Mouse (Mus musculus) lung, postnatal 0 days (tissue): ENCODE measurements around the gene Nmrk2. TPM values are rescaled to one million over a fixed set of nuclear protein-coding genes. Genes with fewer than 3 reads are reported as not detected.
A peak's percentile ranks its signal among the peaks of the same experiment; 100 is the strongest.

Experiments
- ATAC-seq: fragments of 200-750 bp; cut with Nextera tagmentation; 2 replicates; pipeline ENCODE4 v1.8.0; 2017; ENCODE audit warnings: moderate library complexity
- DNase-seq: peaks from one replicate; pipeline ENCODE4 v3.0.0-alpha.2; 2016; ENCODE audit warnings: low spot score
- H3K27ac ChIP-seq: fragments of 300-500 bp; sonication (generic); 2 replicates; pipeline ENCODE4 v1.5.1; 2014; ENCODE audit warnings: antibody characterized with exemption, mild to moderate bottlenecking, low read length, mixed read lengths
- H3K27me3 ChIP-seq: fragments of 300-500 bp; sonication (generic); replicated peaks from 2 replicates; pipeline ENCODE4 v1.6.1; 2014; ENCODE audit warnings: low read length, mixed read lengths; ENCODE audit not compliant: insufficient read depth
- H3K36me3 ChIP-seq: fragments of 300-500 bp; sonication (generic); 2 replicates; pipeline ENCODE4 v1.6.1; 2014; ENCODE audit warnings: low read length, mixed read lengths; ENCODE audit not compliant: insufficient read depth
- H3K4me1 ChIP-seq: fragments of 300-500 bp; sonication (generic); 2 replicates; pipeline ENCODE4 v1.6.1; 2014; ENCODE audit warnings: antibody characterized with exemption, low read depth, low read length, mixed read lengths; ENCODE audit not compliant: insufficient read depth
- H3K4me2 ChIP-seq: fragments of 300-500 bp; sonication (generic); replicated peaks from 2 replicates; pipeline ENCODE4 v1.6.1; 2014; ENCODE audit warnings: low read depth, mild to moderate bottlenecking, low read length, moderate library complexity, mixed read lengths
- H3K4me3 ChIP-seq: fragments of 300-500 bp; sonication (generic); 2 replicates; pipeline ENCODE4 v1.5.1; 2014; ENCODE audit warnings: low read depth, low read length
- H3K9ac ChIP-seq: fragments of 300-500 bp; sonication (generic); replicated peaks from 2 replicates; pipeline ENCODE4 v1.6.1; 2014; ENCODE audit warnings: low read depth, mild to moderate bottlenecking
- H3K9me3 ChIP-seq: fragments of 300-500 bp; sonication (generic); 2 replicates; pipeline ENCODE4 v1.6.1; 2016; ENCODE audit warnings: low read length, mixed read lengths
- CTCF ChIP-seq: IDR thresholded peaks from 2 replicates; pipeline ENCODE4 v1.5.1; 2016; ENCODE audit warnings: antibody characterized with exemption, mild to moderate bottlenecking
- EP300 ChIP-seq: IDR thresholded peaks from 2 replicates; pipeline ENCODE4 v1.6.1; 2016; ENCODE audit warnings: antibody characterized with exemption, mild to moderate bottlenecking, control low read depth
- WGBS: fragments of 180-500 bp; shearing (Covaris S2); extraction: QIAGEN DNeasy Blood & Tissue Kit; methylation state at CpG from one replicate; pipeline ENCODE4 v1.1.7; 2014; 5-methylcytosine and 5-hydroxymethylcytosine counted together
- polyA plus RNA-seq: library from polyadenylated mRNA; unstranded; fragments of >200 nt; fragmentation: Nextera tagmentation; extraction: Ambion mirVana; gene quantifications from 2 replicates; pipeline ENCODE4 v1.2.1, GENCODE M21; 2015

Gene Nmrk2
- polyA plus RNA-seq, result 0.80 and 0.92 TPM in 2 replicates

- Histone ChIP-seq H3K36me3 (no peaks in the 10 kb centered on the region), H3K9me3 (no peaks in the 10 kb centered on the region), H3K4me2 (no peak within 1 kb of the TSS), H3K27ac (no peak within 1 kb of the TSS), H3K4me1 (no peaks in the 10 kb centered on the region), H3K4me3 (no peak within 1 kb of the TSS), H3K27me3 (no peaks in the 10 kb centered on the region), H3K9ac (no peak within 1 kb of the TSS)
- TF ChIP-seq EP300 (no peak), CTCF (no peak)
- 60% methylated on average over 13 of the region's 13 CpGs for WGBS
- DNase-seq (no peak), ATAC-seq (peak; percentile 25)
Observed at GRCm38 (mm10) chr10:81201807-81202758, at the start of gene Nmrk2. TSS of gene Nmrk2 (minus strand) at chr10:81202051.

GRCm38 (mm10) chr10:81249442-81249841 lies 47.6 kb upstream of the Nmrk2 start:
- H3K4me3 ChIP-seq, result no peak overlapping the region
- peaks cover 18% of the 10 kb centered on the region for H3K27me3 ChIP-seq
- DNase-seq (no peak), ATAC-seq (no peak)
- H3K36me3 ChIP-seq, result no peaks in the 10 kb centered on the region
- no peaks in the 10 kb centered on the region for H3K9me3 ChIP-seq
- WGBS, result 72% methylated on average over 8 of the region's 8 CpGs
- no peak overlapping the region for H3K27ac ChIP-seq
- no peak overlapping the region for H3K4me2 ChIP-seq
- TF ChIP-seq EP300, result no peak
- TF ChIP-seq CTCF, result no peak
- no peaks in the 10 kb centered on the region for H3K4me1 ChIP-seq
- H3K9ac ChIP-seq, result no peak overlapping the region

GRCm38 (mm10) chr10:81247804-81248203 lies 46.0 kb upstream of the Nmrk2 start:
- Histone ChIP-seq H3K4me2 (no peak overlapping the region), H3K36me3 (no peaks in the 10 kb centered on the region), H3K4me3 (no peak overlapping the region), H3K4me1 (no peaks in the 10 kb centered on the region), H3K9me3 (no peaks in the 10 kb centered on the region), H3K27ac (no peak overlapping the region), H3K27me3 (peaks cover 9% of the 10 kb centered on the region; the same call in 1 of the 2 replicates), H3K9ac (no peak overlapping the region)
- 97% methylated on average over 2 of the region's 2 CpGs for WGBS
- TF ChIP-seq CTCF (no peak), EP300 (no peak)
- ATAC-seq, result no peak
- no peak for DNase-seq

- TF ChIP-seq CTCF, result no peak
- no peak for TF ChIP-seq EP300
- no peak overlapping the region for H3K4me3 ChIP-seq
- H3K27ac ChIP-seq, result no peak overlapping the region
- no peak for ATAC-seq
- no peaks in the 10 kb centered on the region for H3K9me3 ChIP-seq
- 89% methylated on average over 6 of the region's 6 CpGs for WGBS
- peaks cover 9% of the 10 kb centered on the region; the same call in 1 of the 2 replicates for H3K27me3 ChIP-seq
- DNase-seq, result no peak
- H3K36me3 ChIP-seq, result no peaks in the 10 kb centered on the region
- no peak overlapping the region for H3K9ac ChIP-seq
- no peak overlapping the region for H3K4me2 ChIP-seq
- H3K4me1 ChIP-seq, result no peaks in the 10 kb centered on the region
Observed at GRCm38 (mm10) chr10:81245166-81245565, 43.3 kb upstream of the Nmrk2 start.

- Histone ChIP-seq H3K4me3 (no peak overlapping the region), H3K36me3 (no peaks in the 10 kb centered on the region), H3K9me3 (no peaks in the 10 kb centered on the region), H3K9ac (no peak overlapping the region), H3K4me2 (no peak overlapping the region), H3K27ac (no peak overlapping the region), H3K27me3 (peaks cover 14% of the 10 kb centered on the region), H3K4me1 (no peaks in the 10 kb centered on the region)
- DNase-seq (peak; percentile 76), ATAC-seq (peak; percentile 78)
- 8% methylated on average over 17 of the region's 17 CpGs for WGBS
- TF ChIP-seq CTCF (peak; percentile 98), EP300 (no peak)
Observed at GRCm38 (mm10) chr10:81244595-81244994, 42.7 kb upstream of the Nmrk2 start.

- ATAC-seq (no peak), DNase-seq (no peak)
- WGBS, result 72% methylated on average over 4 of the region's 4 CpGs
- H3K4me1 ChIP-seq, result no peaks in the 10 kb centered on the region
- no peak for TF ChIP-seq EP300
- TF ChIP-seq CTCF, result no peak
- H3K27me3 ChIP-seq, result peaks cover 14% of the 10 kb centered on the region
- H3K4me3 ChIP-seq, result no peak overlapping the region
- no peaks in the 10 kb centered on the region for H3K9me3 ChIP-seq
- H3K27ac ChIP-seq, result no peak overlapping the region
- no peak overlapping the region for H3K4me2 ChIP-seq
- no peak overlapping the region for H3K9ac ChIP-seq
- H3K36me3 ChIP-seq, result no peaks in the 10 kb centered on the region
Observed at GRCm38 (mm10) chr10:81244146-81244545, 42.3 kb upstream of the Nmrk2 start.
